Mouse (Mus musculus) ovary, adult 10 weeks (tissue): ENCODE results near the gene Atp8b5. TPM values are rescaled to one million over a fixed set of nuclear protein-coding genes. Genes with fewer than 3 reads are reported as not detected.

Experiments used
- polyA plus RNA-seq: library from polyadenylated mRNA; stranded (reverse); fragments of 350-450 nt; fragmentation: Illumina TruSeq; extraction: RNeasy Lipid Tissue Mini Kit (QIAGEN cat#74804); gene quantifications from one replicate; pipeline ENCODE4 v1.2.3, GENCODE M21; 2014

Gene Atp8b5
- 0.23 TPM for polyA plus RNA-seq

GRCm38 (mm10) chr4:43266623-43267322 is at the start of gene Atp8b5:
Gene Atp8b5 (plus strand): TSS chr4:43267159.

GRCm38 (mm10) chr4:43381408-43382154 is 114.6 kb downstream of the Atp8b5 start, which contains the start of gene Rusc2:
Gene Rusc2 (plus strand): TSS chr4:43381979.

Other genes starting within 250 kb of the Atp8b5 start
- 1.5 TPM for gene Pigo, start 241.3 kb upstream of the Atp8b5 start, polyA plus RNA-seq
- 24.2 TPM for gene Stoml2, start 235.4 kb upstream of the Atp8b5 start, polyA plus RNA-seq
- gene Fam214b, start 220.9 kb upstream of the Atp8b5 start, polyA plus RNA-seq = 1.5 TPM
- gene Unc13b, start 208.2 kb upstream of the Atp8b5 start, polyA plus RNA-seq = 18.7 TPM
- 0.63 TPM for gene Rusc2, start 114.8 kb downstream of the Atp8b5 start, polyA plus RNA-seq
- gene Fam166b, start 162.0 kb downstream of the Atp8b5 start, polyA plus RNA-seq = 1.1 TPM
- 0.31 TPM for gene Tesk1, start 174.8 kb downstream of the Atp8b5 start, polyA plus RNA-seq
- gene Cd72, start 187.5 kb downstream of the Atp8b5 start, polyA plus RNA-seq = 2.5 TPM
- not detected for gene Sit1, start 216.6 kb downstream of the Atp8b5 start, polyA plus RNA-seq
- 2.1 TPM for gene Ccdc107, start 225.7 kb downstream of the Atp8b5 start, polyA plus RNA-seq
- 6.7 TPM for gene Arhgef39, start 232.5 kb downstream of the Atp8b5 start, polyA plus RNA-seq
- gene Car9, start 239.8 kb downstream of the Atp8b5 start, polyA plus RNA-seq = 2.3 TPM